ENCODE assay signal across 9 mouse cellular contexts in genomic region chr11:110496061-110496446, GRCm38 (mm10).
DNase-seq lines count a peak whose midpoint lies in the region; ATAC-seq lines count a peak whose summit lies in the region.
"Had no signal": no experiment of that assay in that cellular context is flagged by ENCODE, and none has a peak within 500 bp of the region (broad histone marks: within the 10 kb centered on the region; RNA-seq: fewer than 3 reads in every experiment).

No protein-coding gene starts in this region.

- ATAC-seq in granulocyte monocyte progenitor cell, adult 5-6 weeks (replicated peaks; ENCODE audit: poor library complexity, severe bottlenecking), result peak; percentile 87

- DNase-seq in gastrocnemius, adult 18-20 months (ENCODE audit: low spot score), result peak; percentile 71
- DNase-seq in gastrocnemius, postnatal 4 days (ENCODE audit: low spot score in 2 of 2), result no peak
- DNase-seq in ES-CJ7 (ENCODE audit: low read depth, low spot score), result peak; percentile 78
- DNase-seq in cerebellum, postnatal 36 days, result peak; percentile 19 to 22
- DNase-seq in layer of hippocampus, postnatal 36 days, result peak; percentile 60 to 64
- peak; percentile 32 to 57 for DNase-seq in lung, postnatal 4 days
- DNase-seq in telencephalon, adult 2 months (ENCODE audit: low read depth, low spot score), result peak; percentile 64
- DNase-seq: liver, embryonic 13.5 days had no signal

Comparison
In these comparisons a context has a peak if more than half of its experiments do, and no peak if none do; other contexts are left out.
1. DNase-seq: peak in gastrocnemius, adult 18-20 months (single experiment), ES-CJ7 (single experiment), cerebellum, postnatal 36 days (2 of 2), layer of hippocampus, postnatal 36 days (2 of 2), lung, postnatal 4 days (2 of 2) and telencephalon, adult 2 months (single experiment); none in gastrocnemius, postnatal 4 days (0 of 2).